In the genomic region with DNA sequence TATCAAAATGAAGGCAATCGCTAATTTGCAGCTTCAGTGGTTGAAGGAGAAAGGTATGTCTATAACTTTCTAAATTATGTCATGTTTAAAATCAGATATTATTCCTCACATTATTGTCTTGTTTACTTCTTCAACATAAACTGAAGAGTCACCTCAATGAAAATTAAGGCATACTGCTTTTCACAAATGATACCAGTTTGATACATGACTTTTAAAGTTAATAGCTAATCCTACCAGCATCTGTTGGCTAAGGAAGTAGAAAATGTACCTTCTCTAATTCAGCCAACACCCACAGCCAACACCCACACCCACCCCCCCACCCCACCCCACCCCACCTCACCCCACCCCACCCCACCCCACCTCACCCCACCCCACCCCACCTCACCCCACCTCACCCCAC, we compare ENCODE assay signal across 15 mouse cellular contexts.
"Had no signal": no experiment of that assay in that cellular context is flagged by ENCODE, and none has a peak within 500 bp of the region (broad histone marks: within the 10 kb centered on the region; RNA-seq: fewer than 3 reads in every experiment).

No protein-coding gene starts in this region.

- H3K36me3 ChIP-seq: neural tube, embryonic 15.5 days; stomach, embryonic 15.5 days had no signal

- H3K4me1 ChIP-seq: neural tube, embryonic 15.5 days; stomach, embryonic 15.5 days had no signal

- H3K4me3 ChIP-seq: neural tube, embryonic 15.5 days; stomach, embryonic 15.5 days had no signal

- H3K9me3 ChIP-seq: neural tube, embryonic 15.5 days; stomach, embryonic 15.5 days had no signal

- H3K27me3 ChIP-seq: neural tube, embryonic 15.5 days; stomach, embryonic 15.5 days had no signal

- H3K9ac ChIP-seq: neural tube, embryonic 15.5 days; stomach, embryonic 15.5 days had no signal

- H3K4me2 ChIP-seq: neural tube, embryonic 15.5 days; stomach, embryonic 15.5 days had no signal

- DNase-seq: retina, postnatal 1 day; right cerebral cortex, adult 18-20 months; right cerebral cortex, postnatal 14 days; right cerebral cortex, postnatal 25 days; right cerebral cortex, postnatal 4 days; spleen, adult 18-20 months; thymus, adult 18-20 months; thymus, adult 2 months; thymus, postnatal 14 days; thymus, postnatal 25 days; thymus, postnatal 36 days; thymus, postnatal 4 days had no signal

- H3K27ac ChIP-seq: neural tube, embryonic 15.5 days; stomach, embryonic 15.5 days; stomach, postnatal 0 days had no signal
